Mouse (Mus musculus): ENCODE measurements around the gene Phf8. TPM values are rescaled to one million over a fixed set of nuclear protein-coding genes. Genes with fewer than 3 reads are reported as not detected.
"Not testable (repeated sequence)": the region's sequence is repeated elsewhere in the genome, so short reads cannot be mapped to it uniquely, and the experiment has no call there.

The Phf8 gene
- total RNA-seq (2017), result 20.1 and 22.4 TPM in 2 replicates

DNA sequence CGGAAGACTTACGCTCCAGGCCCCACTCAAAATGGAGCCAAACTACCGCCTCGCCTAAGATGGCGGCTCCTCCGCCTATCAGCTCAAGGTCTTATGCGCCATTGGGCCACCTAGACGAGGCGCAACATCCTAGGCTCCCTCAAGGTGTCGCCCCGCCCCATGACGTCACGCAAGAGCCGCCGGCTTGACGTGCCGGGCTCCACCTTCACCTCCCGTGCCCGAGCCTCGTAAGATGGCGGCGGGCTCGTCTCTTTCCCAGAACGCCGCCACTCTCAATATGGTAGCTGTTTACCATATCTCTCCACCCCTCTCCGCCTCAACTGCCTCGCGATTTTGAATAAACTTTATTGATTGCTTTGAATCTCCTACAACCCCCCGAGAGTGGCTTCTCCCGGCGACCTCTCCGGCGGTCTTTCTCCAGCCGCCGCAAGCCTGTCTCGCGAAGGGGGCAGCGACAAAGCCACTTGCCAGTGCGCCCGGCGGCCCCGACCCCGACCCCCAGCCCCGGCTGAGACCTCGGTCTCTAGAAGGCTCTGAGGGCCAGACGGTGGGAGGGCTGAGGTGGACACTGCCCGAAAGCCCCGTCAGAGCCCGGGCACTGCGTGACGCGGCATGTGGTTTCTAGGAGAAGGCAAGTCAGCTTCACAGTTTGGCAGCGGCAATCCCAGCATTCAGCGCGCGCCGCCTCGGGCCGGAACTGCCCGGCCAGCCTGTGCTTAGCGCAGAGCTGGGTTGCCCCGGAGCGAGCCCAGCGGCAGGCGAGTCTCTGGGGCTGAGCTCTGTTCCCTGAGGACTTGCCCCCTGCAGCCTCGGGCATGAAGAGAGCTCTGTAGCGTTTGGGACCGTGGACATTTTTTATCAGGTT is at the start of gene Phf8:
Phf8 (plus strand) TSS at position 215 of the 865 bp plus-strand sequence.
- peak; percentile 87 to 89 for ATAC-seq (replicated peaks in 1 of 2; ENCODE audit: insufficient read depth in 1 of 2, low FRiP score in 2 of 2, low TSS enrichment in 1 of 2, low read depth in 1 of 2, poor library complexity in 2 of 2, severe bottlenecking in 2 of 2)

DNA sequence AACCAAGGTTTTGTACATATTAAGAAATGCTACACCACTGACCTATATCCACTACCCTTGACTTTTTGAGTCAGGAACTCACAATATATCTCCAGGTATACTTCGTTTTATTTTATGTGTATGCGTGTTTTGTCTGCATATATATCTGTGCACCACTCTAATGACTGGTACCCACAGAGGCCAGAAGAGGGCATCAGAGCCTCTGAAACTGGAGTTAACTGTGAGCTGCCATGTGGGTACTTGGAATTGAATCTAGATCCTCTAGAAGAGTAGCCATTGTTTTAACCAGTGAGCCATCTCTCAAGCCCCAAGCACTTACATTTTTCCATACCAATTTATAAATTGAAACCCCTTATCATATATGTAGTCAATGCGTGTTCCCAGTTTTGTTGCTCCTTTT is 32.3 kb upstream of the Phf8 start:
- ATAC-seq (replicated peaks in 1 of 2; ENCODE audit: insufficient read depth in 1 of 2, low FRiP score in 2 of 2, low TSS enrichment in 1 of 2, low read depth in 1 of 2, poor library complexity in 2 of 2, severe bottlenecking in 2 of 2), result no peak

DNA sequence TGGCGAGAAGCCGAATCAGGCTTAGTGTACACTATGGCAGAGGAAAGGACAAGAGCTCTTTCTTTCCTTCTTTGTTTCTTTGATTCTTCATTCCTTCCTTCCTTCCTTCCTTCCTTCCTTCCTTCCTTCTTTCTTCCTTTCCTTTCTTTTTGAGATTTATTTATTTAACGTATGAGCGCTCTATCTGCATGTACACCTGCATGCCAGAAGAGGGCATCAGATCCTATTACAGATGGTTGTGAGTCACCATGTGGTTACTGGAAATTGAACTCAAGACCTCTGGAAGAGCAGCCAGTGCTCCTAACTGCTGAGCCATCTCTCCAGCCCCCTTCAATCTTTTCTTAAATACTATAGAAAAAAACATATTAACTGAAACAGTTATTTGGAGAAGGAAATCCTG is 27.2 kb upstream of the Phf8 start:
- not testable (repeated sequence) for ATAC-seq (replicated peaks in 1 of 2; ENCODE audit: insufficient read depth in 1 of 2, low FRiP score in 2 of 2, low TSS enrichment in 1 of 2, low read depth in 1 of 2, poor library complexity in 2 of 2, severe bottlenecking in 2 of 2)

DNA sequence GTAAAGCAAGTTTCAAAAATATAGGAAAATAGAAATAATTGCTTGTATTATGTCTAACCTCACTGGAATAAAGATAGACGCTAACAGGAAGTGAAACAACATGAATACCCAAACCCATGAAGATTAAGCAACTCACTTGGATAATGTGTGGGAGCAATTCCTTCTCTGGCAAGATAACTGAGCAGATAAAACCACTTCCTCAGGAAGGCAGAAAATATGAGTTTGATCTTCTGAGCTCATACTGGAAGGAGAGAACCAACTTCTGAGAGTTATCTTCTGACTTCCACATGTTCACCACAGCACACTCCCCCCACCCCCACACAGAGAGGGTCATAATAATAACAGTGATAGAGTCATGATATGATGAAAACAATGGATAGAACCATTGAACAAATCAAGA is 23.9 kb upstream of the Phf8 start:
- ATAC-seq (replicated peaks in 1 of 2; ENCODE audit: insufficient read depth in 1 of 2, low FRiP score in 2 of 2, low TSS enrichment in 1 of 2, low read depth in 1 of 2, poor library complexity in 2 of 2, severe bottlenecking in 2 of 2), result peak in 1 of 2 experiments; percentile 46; a peak in 3 of 4 replicates

DNA sequence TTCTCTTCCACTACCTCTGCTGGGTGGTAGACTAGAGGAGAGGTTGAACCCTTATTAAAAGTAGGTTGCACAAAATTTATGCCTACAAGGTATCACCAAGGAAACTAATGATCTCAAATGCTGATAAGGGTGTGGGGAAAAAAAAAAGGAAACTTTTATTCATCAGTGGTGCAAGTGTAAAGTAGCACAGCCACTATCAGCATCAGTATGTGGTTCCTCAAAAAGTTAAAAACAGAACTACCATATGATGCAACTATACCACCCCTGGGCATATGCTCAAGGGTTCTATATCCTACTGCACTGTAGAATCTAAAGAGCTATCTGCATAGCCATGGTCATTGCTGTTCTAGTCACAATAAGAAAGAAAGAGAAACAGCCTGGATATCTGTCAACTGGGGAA is 11.9 kb upstream of the Phf8 start:
- ATAC-seq (replicated peaks in 1 of 2; ENCODE audit: insufficient read depth in 1 of 2, low FRiP score in 2 of 2, low TSS enrichment in 1 of 2, low read depth in 1 of 2, poor library complexity in 2 of 2, severe bottlenecking in 2 of 2), result peak; percentile 42 to 48; a peak in 2 of 4 replicates

DNA sequence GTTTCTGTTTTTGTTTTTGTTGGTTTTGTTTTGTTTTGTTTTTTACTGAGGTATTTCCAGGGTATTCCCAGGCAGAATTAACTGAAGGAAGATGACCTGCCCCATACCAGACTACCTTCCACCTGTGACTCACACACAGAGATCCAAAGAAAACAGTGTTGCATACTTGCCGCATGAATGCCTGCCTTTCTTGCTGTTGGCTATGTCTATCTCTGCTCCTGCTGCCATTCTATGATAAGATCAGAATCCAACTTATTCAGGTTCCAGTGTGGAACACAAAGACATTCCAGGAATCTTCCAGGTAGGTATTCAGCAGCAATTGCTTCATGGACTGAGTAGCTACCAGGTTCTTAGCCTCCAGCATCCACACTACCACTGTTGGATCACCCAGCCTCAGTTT is 10.6 kb upstream of the Phf8 start:
- no peak for ATAC-seq (replicated peaks in 1 of 2; ENCODE audit: insufficient read depth in 1 of 2, low FRiP score in 2 of 2, low TSS enrichment in 1 of 2, low read depth in 1 of 2, poor library complexity in 2 of 2, severe bottlenecking in 2 of 2)

DNA sequence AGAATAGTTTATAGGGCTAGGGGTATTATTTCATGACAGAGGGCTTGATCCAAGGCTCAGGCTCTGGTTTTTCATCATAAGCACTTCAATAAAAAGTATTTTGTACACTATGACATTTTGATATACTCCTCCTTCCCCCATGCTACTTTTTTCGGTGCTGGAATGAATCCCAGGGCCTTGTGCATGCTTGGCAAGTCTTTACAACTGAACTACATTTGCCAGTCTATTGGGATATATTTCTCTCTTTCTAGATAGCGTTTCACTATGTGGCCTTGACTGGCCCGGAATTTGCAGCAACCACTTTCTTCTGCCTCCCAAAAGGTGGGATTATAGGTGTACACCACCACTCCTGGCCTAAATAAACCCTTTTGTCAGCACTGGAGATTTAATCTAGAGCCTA is 7.4 kb upstream of the Phf8 start:
- no peak for ATAC-seq (replicated peaks in 1 of 2; ENCODE audit: insufficient read depth in 1 of 2, low FRiP score in 2 of 2, low TSS enrichment in 1 of 2, low read depth in 1 of 2, poor library complexity in 2 of 2, severe bottlenecking in 2 of 2)

DNA sequence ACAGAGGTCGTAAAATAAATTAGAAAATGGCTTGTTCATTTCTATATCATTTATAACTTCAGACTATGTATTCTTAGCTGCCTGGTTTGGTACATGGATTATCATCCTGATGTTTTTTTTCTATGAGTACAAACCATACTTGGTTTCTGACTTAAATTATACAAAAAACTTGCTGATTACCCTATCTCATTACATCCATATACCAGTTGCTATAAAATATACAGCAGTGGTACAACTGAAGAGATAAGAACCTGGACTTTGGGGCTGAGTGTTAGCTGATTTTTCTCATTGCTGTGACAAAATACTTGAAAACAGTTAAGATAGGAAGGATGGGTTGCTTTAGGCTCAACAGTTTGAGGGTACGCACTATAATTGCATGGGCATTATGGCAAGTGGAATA is 6.8 kb upstream of the Phf8 start:
- no peak for ATAC-seq (replicated peaks in 1 of 2; ENCODE audit: insufficient read depth in 1 of 2, low FRiP score in 2 of 2, low TSS enrichment in 1 of 2, low read depth in 1 of 2, poor library complexity in 2 of 2, severe bottlenecking in 2 of 2)

DNA sequence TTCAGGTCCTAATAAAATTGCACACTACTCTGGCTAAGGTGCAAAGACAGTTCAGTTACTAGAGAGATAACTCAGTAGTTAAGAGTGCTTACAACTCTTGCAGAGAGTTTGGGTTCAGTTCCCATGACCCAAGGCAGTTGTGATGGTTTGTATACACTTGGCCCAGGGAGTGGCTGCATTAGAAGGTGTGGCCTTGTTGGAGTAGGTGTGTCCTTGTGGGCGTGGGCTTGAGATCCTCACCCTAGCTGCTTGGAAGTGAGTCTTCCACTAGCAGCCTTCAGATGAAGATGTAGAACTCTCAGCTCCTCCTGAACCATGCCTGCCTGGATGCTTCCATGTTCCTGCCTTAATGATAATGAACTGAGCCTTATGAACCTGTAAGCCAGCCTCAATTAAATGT is 2.3 kb upstream of the Phf8 start:
- no peak for ATAC-seq (replicated peaks in 1 of 2; ENCODE audit: insufficient read depth in 1 of 2, low FRiP score in 2 of 2, low TSS enrichment in 1 of 2, low read depth in 1 of 2, poor library complexity in 2 of 2, severe bottlenecking in 2 of 2)

DNA sequence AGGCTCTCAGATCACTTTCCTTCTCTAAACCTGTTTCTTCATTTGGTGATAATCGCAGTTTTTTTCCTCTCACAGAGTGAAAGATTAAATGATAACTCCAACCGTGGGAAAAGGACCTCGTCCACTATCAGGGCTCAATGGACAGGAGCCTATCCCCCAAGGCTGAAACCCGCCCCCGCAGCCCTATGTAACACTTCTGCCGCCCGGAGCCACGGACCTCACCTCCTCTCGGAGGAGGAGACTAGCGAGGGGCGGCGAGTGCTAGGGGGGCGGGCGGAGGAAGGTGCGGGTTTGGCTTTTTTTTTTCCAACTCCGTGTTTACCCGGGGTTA is 380 bp upstream of the Phf8 start:
- ATAC-seq (replicated peaks in 1 of 2; ENCODE audit: insufficient read depth in 1 of 2, low FRiP score in 2 of 2, low TSS enrichment in 1 of 2, low read depth in 1 of 2, poor library complexity in 2 of 2, severe bottlenecking in 2 of 2), result no peak; a peak in 1 of 4 replicates

DNA sequence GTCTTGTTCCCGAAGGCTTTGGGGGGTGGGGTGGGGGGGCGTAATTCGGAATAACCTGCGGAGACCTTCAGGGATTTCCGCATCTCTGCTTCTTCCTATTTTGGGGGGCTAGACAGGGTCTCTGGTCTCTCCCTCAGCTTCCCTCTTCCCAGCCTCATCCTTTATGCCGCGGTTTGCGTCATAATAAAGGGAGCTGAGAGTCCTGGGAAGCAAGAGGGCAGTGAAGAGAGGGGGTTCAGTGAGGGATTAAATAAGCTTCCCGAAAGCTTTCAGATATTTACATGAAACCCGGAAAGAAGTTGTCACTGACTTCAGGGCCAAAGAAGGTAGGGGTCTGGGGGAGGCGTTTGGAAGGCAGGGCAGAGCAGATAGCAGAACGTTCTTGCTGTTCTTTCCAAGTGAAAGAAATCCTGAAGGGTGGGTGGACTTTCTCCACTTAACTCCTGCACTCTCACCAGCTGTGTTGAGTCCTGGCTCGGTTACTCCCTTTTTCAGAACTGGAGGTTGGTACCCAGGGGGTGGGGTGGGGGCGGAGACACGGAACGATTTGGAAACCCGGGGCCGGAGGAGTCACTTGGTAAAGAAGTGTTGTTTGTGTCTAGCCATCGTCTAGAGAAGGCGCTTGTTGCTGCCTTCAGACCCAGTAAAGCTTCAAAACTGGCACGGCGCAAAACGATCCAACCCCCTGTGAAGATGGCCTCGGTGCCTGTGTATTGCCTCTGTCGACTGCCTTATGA is 1.5 kb downstream of the Phf8 start:
- no peak for ATAC-seq (replicated peaks in 1 of 2; ENCODE audit: insufficient read depth in 1 of 2, low FRiP score in 2 of 2, low TSS enrichment in 1 of 2, low read depth in 1 of 2, poor library complexity in 2 of 2, severe bottlenecking in 2 of 2)

DNA sequence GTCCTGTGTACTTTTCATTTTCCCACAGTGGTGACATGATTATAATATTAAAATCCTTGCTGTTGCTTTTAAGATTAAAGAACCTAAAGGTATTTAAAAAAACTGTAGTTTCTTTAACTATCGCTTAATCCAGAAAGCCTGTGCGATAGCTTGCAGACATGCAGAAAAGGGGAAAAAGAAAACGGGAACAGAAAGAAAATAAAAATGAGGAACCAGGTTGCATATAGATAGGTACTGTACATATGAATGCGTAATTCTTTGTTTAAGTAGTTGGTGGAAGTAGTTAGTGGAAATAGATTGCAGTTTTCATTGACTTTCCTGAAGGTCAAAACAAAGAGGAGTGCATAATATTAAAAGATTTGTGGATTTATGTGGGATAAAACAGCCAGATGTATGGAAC is 32.9 kb downstream of the Phf8 start:
- no peak for ATAC-seq (replicated peaks in 1 of 2; ENCODE audit: insufficient read depth in 1 of 2, low FRiP score in 2 of 2, low TSS enrichment in 1 of 2, low read depth in 1 of 2, poor library complexity in 2 of 2, severe bottlenecking in 2 of 2)

DNA sequence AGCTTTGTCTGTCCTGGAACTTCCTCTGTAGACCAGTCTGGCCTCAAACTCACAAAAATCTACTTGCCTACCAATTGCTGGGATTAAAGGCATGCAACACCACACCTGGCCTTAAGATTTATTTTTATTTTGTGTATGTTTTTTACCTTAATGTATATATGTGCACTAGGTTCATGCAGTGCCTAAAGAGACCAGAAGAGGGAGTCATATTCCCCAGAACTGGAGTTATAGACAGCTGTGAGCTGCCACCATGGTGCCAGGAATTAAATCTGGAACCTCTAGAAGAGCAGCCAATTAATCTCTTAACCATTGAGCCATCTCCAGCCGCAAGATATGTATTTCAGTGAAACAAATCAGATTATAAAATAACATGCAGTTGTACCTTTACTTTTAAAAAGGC is 54.7 kb downstream of the Phf8 start:
- ATAC-seq (replicated peaks in 1 of 2; ENCODE audit: insufficient read depth in 1 of 2, low FRiP score in 2 of 2, low TSS enrichment in 1 of 2, low read depth in 1 of 2, poor library complexity in 2 of 2, severe bottlenecking in 2 of 2), result no peak

DNA sequence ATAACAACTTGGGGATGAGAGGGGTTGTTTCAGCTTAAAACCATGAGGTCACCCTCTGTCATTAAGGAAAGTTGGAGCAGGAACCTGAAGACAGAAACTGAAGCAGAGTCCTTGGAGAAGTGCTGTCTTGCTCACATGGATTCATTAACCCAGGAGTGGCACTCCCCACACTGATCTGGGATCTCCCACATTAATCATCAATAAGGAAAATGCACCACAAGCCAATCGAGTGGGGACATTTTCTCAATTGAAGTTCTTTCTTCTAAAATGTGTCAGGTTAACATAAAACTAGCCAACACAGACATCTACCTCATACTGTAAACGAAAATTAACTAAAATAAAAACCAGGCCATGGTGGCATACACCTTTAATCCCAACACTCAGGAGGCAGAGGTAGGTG is 122.9 kb downstream of the Phf8 start:
- ATAC-seq (replicated peaks in 1 of 2; ENCODE audit: insufficient read depth in 1 of 2, low FRiP score in 2 of 2, low TSS enrichment in 1 of 2, low read depth in 1 of 2, poor library complexity in 2 of 2, severe bottlenecking in 2 of 2), result no peak

DNA sequence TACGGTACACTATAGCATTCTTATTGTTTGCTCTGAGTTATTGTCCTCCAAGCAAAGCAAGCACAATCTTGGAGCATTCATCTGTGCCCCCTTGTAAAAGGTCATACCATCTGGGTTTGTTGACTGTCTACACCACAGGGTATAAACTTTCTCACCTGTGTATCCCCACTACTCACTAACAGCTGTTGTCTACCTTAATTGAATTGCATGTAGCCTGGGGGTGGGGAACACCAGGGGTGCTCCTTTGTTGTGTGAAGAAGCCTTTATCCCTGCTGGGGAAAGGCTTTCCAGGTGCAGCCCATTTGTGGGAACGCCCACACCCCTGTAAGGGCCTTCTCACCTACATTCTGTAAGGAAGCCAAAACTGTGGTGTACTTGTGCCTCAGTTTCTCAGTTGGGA is 133.3 kb downstream of the Phf8 start:
- no peak for ATAC-seq (replicated peaks in 1 of 2; ENCODE audit: insufficient read depth in 1 of 2, low FRiP score in 2 of 2, low TSS enrichment in 1 of 2, low read depth in 1 of 2, poor library complexity in 2 of 2, severe bottlenecking in 2 of 2)

DNA sequence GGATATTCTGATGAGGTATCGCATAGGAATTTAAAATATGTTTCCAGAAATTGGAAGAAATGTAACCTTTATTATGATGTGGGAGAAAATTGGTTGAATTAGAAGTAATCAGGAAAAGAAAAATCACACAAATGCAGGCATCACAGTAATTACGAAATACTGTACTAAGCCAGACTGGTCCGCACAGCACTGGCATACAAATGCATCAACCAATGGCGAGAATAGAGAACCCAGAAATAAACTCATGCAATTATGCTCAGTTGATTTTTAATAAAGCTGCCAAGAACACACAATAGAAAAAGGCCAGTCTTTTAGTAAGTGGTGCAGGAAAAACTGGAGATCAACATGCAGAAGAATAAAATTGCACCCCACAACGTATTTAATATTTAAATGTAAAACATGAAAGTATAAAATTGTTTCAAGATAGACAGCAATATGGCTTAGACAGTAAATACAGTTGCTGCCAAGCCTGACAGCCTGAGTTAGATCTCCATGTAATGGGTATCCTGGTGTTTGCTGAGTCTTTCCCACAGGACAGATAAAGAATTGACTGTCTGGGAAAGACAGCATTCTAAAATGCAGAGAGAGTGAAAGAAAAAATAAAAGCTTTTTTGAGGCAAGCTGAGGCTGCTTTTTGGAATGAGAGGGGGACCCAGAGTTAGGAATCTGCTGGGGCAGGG is 154.2 kb downstream of the Phf8 start:
- no peak for ATAC-seq (replicated peaks in 1 of 2; ENCODE audit: insufficient read depth in 1 of 2, low FRiP score in 2 of 2, low TSS enrichment in 1 of 2, low read depth in 1 of 2, poor library complexity in 2 of 2, severe bottlenecking in 2 of 2)

Data from hematopoietic stem cell, adult 5-6 weeks (primary cell).